Mouse (Mus musculus): ENCODE results near the gene Il27. TPM values are rescaled to one million over a fixed set of nuclear protein-coding genes. Genes with fewer than 3 reads are reported as not detected.
"Not testable (repeated sequence)": the region's sequence is repeated elsewhere in the genome, so short reads cannot be mapped to it uniquely, and the experiment has no call there.

The Il27 gene
- total RNA-seq (2014; rRNA removed) (not detected in 2 replicates), polyA plus RNA-seq (2015; fragmentation: Nextera tagmentation; extraction: Ambion mirVana) (not detected in 2 replicates)

GRCm38 (mm10) chr7:126594862-126595561 is at the start of gene Il27:
Il27 (minus strand) TSS chr7:126594941.
- H3K4me1 ChIP-seq (ENCODE audit: insufficient read depth, low read length), result no peaks in the 10 kb centered on the region
- no peaks in the 10 kb centered on the region for H3K27me3 ChIP-seq (ENCODE audit: insufficient read depth, low read length)
- no peak within 1 kb of the TSS for H3K4me3 ChIP-seq (ENCODE audit: low read depth, low read length)
- no peaks in the 10 kb centered on the region for H3K36me3 ChIP-seq (ENCODE audit: insufficient read depth, low read length)
- no peak for DNase-seq (ENCODE audit: low spot score)
- no peak within 1 kb of the TSS for H3K27ac ChIP-seq (ENCODE audit: low read depth, low read length)
- H3K9ac ChIP-seq (replicated peaks; ENCODE audit: low read length, poor library complexity, severe bottlenecking), result no peak within 1 kb of the TSS
- 77% methylated on average over 11 of the region's 11 CpGs for WGBS
- no peak within 1 kb of the TSS for H3K4me2 ChIP-seq (ENCODE audit: low read depth, low read length, poor library complexity, severe bottlenecking)
- no peak for ATAC-seq (ENCODE audit: low FRiP score)
- no peak for TF ChIP-seq CTCF (IDR thresholded peaks at IDR 0.05)
- no peaks in the 10 kb centered on the region for H3K9me3 ChIP-seq (ENCODE audit: low read length)

GRCm38 (mm10) chr7:126644345-126644744 is 49.6 kb upstream of the Il27 start:
- no peaks in the 10 kb centered on the region for H3K36me3 ChIP-seq (ENCODE audit: insufficient read depth, low read length)
- H3K4me1 ChIP-seq (ENCODE audit: insufficient read depth, low read length), result no peaks in the 10 kb centered on the region
- H3K4me3 ChIP-seq (ENCODE audit: low read depth, low read length), result no peak overlapping the region
- 72% methylated on average over 3 of the region's 3 CpGs for WGBS
- no peak for ATAC-seq (ENCODE audit: low FRiP score)
- no peaks in the 10 kb centered on the region for H3K27me3 ChIP-seq (ENCODE audit: insufficient read depth, low read length)
- DNase-seq (ENCODE audit: low spot score), result no peak
- no peaks in the 10 kb centered on the region for H3K9me3 ChIP-seq (ENCODE audit: low read length)
- no peak overlapping the region for H3K9ac ChIP-seq (replicated peaks; ENCODE audit: low read length, poor library complexity, severe bottlenecking)
- H3K27ac ChIP-seq (ENCODE audit: low read depth, low read length), result no peak overlapping the region
- H3K4me2 ChIP-seq (ENCODE audit: low read depth, low read length, poor library complexity, severe bottlenecking), result no peak overlapping the region
- TF ChIP-seq CTCF (IDR thresholded peaks at IDR 0.05), result no peak

- H3K4me3 ChIP-seq (ENCODE audit: low read depth, low read length); H3K9ac ChIP-seq (replicated peaks; ENCODE audit: low read length, poor library complexity, severe bottlenecking); H3K4me2 ChIP-seq (ENCODE audit: low read depth, low read length, poor library complexity, severe bottlenecking); H3K27me3 ChIP-seq (ENCODE audit: insufficient read depth, low read length); H3K9me3 ChIP-seq (ENCODE audit: low read length); H3K27ac ChIP-seq (ENCODE audit: low read depth, low read length); H3K36me3 ChIP-seq (ENCODE audit: insufficient read depth, low read length); ATAC-seq (ENCODE audit: low FRiP score); H3K4me1 ChIP-seq (ENCODE audit: insufficient read depth, low read length): not testable (repeated sequence)
- DNase-seq (ENCODE audit: low spot score), result peak; percentile 55
- 68% methylated on average over 3 of the region's 3 CpGs for WGBS
- peak; percentile 77 for TF ChIP-seq CTCF (IDR thresholded peaks at IDR 0.05)
Observed at GRCm38 (mm10) chr7:126643244-126643617, 48.5 kb upstream of the Il27 start.

GRCm38 (mm10) chr7:126642545-126643243 is 48.0 kb upstream of the Il27 start:
- 78% methylated on average over 5 of the region's 5 CpGs for WGBS

GRCm38 (mm10) chr7:126636733-126637520 is 42.2 kb upstream of the Il27 start:
- Histone ChIP-seq H3K4me3 (ENCODE audit: low read depth, low read length) (no peak overlapping the region), H3K27ac (ENCODE audit: low read depth, low read length) (no peak overlapping the region), H3K9ac (replicated peaks; ENCODE audit: low read length, poor library complexity, severe bottlenecking) (no peak overlapping the region), H3K4me2 (ENCODE audit: low read depth, low read length, poor library complexity, severe bottlenecking) (no peak overlapping the region), H3K27me3 (ENCODE audit: insufficient read depth, low read length) (no peaks in the 10 kb centered on the region), H3K9me3 (ENCODE audit: low read length) (no peaks in the 10 kb centered on the region), H3K4me1 (ENCODE audit: insufficient read depth, low read length) (no peaks in the 10 kb centered on the region), H3K36me3 (ENCODE audit: insufficient read depth, low read length) (no peaks in the 10 kb centered on the region)
- peak; percentile 75 for TF ChIP-seq CTCF (IDR thresholded peaks at IDR 0.05)
- 14% methylated on average over 4 of the region's 4 CpGs for WGBS
- ATAC-seq (ENCODE audit: low FRiP score) (no peak), DNase-seq (ENCODE audit: low spot score) (peak; percentile 49)

More at GRCm38 (mm10) chr7:126642545-126643243, 48.0 kb upstream of the Il27 start:
- H3K9ac ChIP-seq (replicated peaks; ENCODE audit: low read length, poor library complexity, severe bottlenecking), result no peak overlapping the region
- TF ChIP-seq CTCF (IDR thresholded peaks at IDR 0.05), result peak; percentile 37
- DNase-seq (ENCODE audit: low spot score) (no peak), ATAC-seq (ENCODE audit: low FRiP score) (no peak)
- H3K27ac ChIP-seq (ENCODE audit: low read depth, low read length), result no peak overlapping the region
- H3K4me1 ChIP-seq (ENCODE audit: insufficient read depth, low read length), result no peaks in the 10 kb centered on the region
- H3K27me3 ChIP-seq (ENCODE audit: insufficient read depth, low read length), result no peaks in the 10 kb centered on the region
- H3K4me2 ChIP-seq (ENCODE audit: low read depth, low read length, poor library complexity, severe bottlenecking), result no peak overlapping the region
- no peaks in the 10 kb centered on the region for H3K36me3 ChIP-seq (ENCODE audit: insufficient read depth, low read length)
- H3K9me3 ChIP-seq (ENCODE audit: low read length), result no peaks in the 10 kb centered on the region
- H3K4me3 ChIP-seq (ENCODE audit: low read depth, low read length), result no peak overlapping the region

All from midbrain, postnatal 0 days (tissue).